Mouse (Mus musculus): ENCODE results near the gene Ntm. TPM values are rescaled to one million over a fixed set of nuclear protein-coding genes. Genes with fewer than 3 reads are reported as not detected.

The Ntm gene
- polyA plus RNA-seq, 1 experiment from 2014 or later = 61.4 TPM

- Histone ChIP-seq H3K4me3 (no peak overlapping the region), H3K27ac (no peak overlapping the region), H3K9me3 (replicated peaks) (no peaks in the 10 kb centered on the region), H3K36me3 (ENCODE audit: poor library complexity, severe bottlenecking) (no peaks in the 10 kb centered on the region), H3K4me1 (no peaks in the 10 kb centered on the region), H3K27me3 (no peaks in the 10 kb centered on the region), H3K4me2 (no peak overlapping the region), H3K9ac (no peak overlapping the region)
- 93% methylated on average over 2 of the region's 2 CpGs for WGBS
- ATAC-seq = no peak
Observed at GRCm38 (mm10) chr9:29181661-29182060, 781.3 kb downstream of the Ntm start.

- Histone ChIP-seq H3K9me3 (replicated peaks) (no peaks in the 10 kb centered on the region), H3K27ac (no peak overlapping the region), H3K4me3 (no peak overlapping the region), H3K4me2 (no peak overlapping the region), H3K27me3 (no peaks in the 10 kb centered on the region), H3K36me3 (ENCODE audit: poor library complexity, severe bottlenecking) (no peaks in the 10 kb centered on the region), H3K4me1 (peaks cover 5% of the 10 kb centered on the region), H3K9ac (no peak overlapping the region)
- ATAC-seq = no peak
- 82% methylated on average over 2 of the region's 2 CpGs for WGBS
Observed at GRCm38 (mm10) chr9:29165731-29166130, 797.2 kb downstream of the Ntm start.

DNA sequence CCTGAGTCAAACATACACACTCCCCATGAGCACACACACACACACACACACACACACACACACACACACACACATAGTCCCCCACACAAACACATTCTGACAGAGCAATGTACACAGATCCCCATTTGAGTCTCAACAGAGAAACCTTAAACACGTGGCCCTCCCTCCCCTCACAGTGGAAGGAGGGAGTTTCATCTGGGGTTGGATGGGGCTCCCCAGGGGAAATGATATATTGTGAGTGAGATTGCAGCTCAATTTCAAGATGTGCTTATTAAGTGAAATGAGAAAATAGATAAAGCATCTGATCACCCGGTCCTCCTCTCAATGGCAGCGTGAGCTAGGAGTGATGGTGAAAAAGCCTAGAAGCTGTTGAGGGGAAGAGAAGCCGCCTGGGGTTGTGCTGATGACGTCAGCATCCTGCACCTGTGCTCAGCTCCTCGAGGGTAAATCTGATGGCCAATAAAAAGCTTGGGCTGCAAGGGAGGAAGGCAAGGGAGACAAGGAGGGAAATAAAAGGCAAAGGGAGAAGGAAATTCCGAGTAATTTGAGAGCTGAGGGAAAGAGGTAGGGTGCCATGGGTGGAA lies 801.8 kb downstream of the Ntm start:
- no peak overlapping the region for H3K27ac ChIP-seq
- no peaks in the 10 kb centered on the region; the same call in 1 of the 2 replicates for H3K4me1 ChIP-seq
- no peaks in the 10 kb centered on the region for H3K9me3 ChIP-seq (replicated peaks)
- no peaks in the 10 kb centered on the region for H3K36me3 ChIP-seq (ENCODE audit: poor library complexity, severe bottlenecking)
- no peak overlapping the region for H3K9ac ChIP-seq
- 0 out of 2 replicates have a peak, but pooled peaks have one; percentile 30 for ATAC-seq
- no peak overlapping the region for H3K4me3 ChIP-seq
- H3K27me3 ChIP-seq = no peaks in the 10 kb centered on the region
- WGBS = 40% methylated on average over 7 of the region's 7 CpGs
- no peak overlapping the region for H3K4me2 ChIP-seq

DNA sequence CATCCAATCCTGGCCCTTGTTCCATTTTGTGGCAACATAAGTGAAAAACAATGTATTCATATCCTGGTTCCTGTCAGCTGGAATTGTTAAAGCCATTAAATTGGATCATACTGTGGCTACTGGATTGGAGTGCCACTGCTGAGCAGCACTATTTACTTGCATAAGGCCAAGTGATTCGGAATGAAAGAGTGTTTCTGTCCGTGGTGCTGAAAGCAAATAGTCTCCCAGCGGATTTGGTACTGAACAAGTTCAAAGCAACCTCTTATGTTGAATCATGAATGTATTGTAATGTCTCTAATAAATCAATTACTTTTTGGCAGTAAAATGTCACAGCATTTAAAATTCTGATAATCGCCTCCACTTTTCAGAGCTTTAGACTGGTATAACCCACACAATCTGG lies 817.0 kb downstream of the Ntm start:
- 10% methylated on average over 4 of the region's 4 CpGs for WGBS
- H3K9ac ChIP-seq = no peak overlapping the region
- no peaks in the 10 kb centered on the region for H3K36me3 ChIP-seq (ENCODE audit: poor library complexity, severe bottlenecking)
- 0 out of 2 replicates have a peak, but pooled peaks cover 5% of the 10 kb centered on the region for H3K4me1 ChIP-seq
- H3K4me3 ChIP-seq = no peak overlapping the region
- H3K27ac ChIP-seq = no peak overlapping the region
- H3K4me2 ChIP-seq = no peak overlapping the region
- no peaks in the 10 kb centered on the region for H3K27me3 ChIP-seq
- no peak for ATAC-seq
- H3K9me3 ChIP-seq (replicated peaks) = no peaks in the 10 kb centered on the region

GRCm38 (mm10) chr9:29136039-29136438 lies 826.9 kb downstream of the Ntm start:
- no peak overlapping the region for H3K27ac ChIP-seq
- H3K9ac ChIP-seq = no peak overlapping the region
- H3K36me3 ChIP-seq (ENCODE audit: poor library complexity, severe bottlenecking) = no peaks in the 10 kb centered on the region
- WGBS = 82% methylated on average over 4 of the region's 4 CpGs
- no peak for ATAC-seq
- H3K4me1 ChIP-seq = peaks cover 5% of the 10 kb centered on the region
- no peaks in the 10 kb centered on the region for H3K9me3 ChIP-seq (replicated peaks)
- no peaks in the 10 kb centered on the region for H3K27me3 ChIP-seq
- H3K4me2 ChIP-seq = no peak overlapping the region
- no peak overlapping the region for H3K4me3 ChIP-seq

GRCm38 (mm10) chr9:29130717-29131292 lies 832.1 kb downstream of the Ntm start:
- no peaks in the 10 kb centered on the region for H3K9me3 ChIP-seq (replicated peaks)
- ATAC-seq = peak; percentile 53; the same call in 1 of the 2 replicates
- 0 out of 2 replicates have a peak overlapping the region, but pooled peaks have one; percentile 7 for H3K27ac ChIP-seq
- peaks cover 26% of the 10 kb centered on the region for H3K4me1 ChIP-seq
- no peak overlapping the region for H3K9ac ChIP-seq
- no peak overlapping the region for H3K4me2 ChIP-seq
- H3K36me3 ChIP-seq (ENCODE audit: poor library complexity, severe bottlenecking) = no peaks in the 10 kb centered on the region
- no peak overlapping the region for H3K4me3 ChIP-seq
- no peaks in the 10 kb centered on the region for H3K27me3 ChIP-seq
- WGBS = 53% methylated on average over 5 of the region's 5 CpGs

- Histone ChIP-seq H3K36me3 (ENCODE audit: poor library complexity, severe bottlenecking) (no peaks in the 10 kb centered on the region), H3K9ac (no peak overlapping the region), H3K27me3 (no peaks in the 10 kb centered on the region), H3K4me2 (no peak overlapping the region), H3K4me3 (no peak overlapping the region), H3K9me3 (replicated peaks) (no peaks in the 10 kb centered on the region), H3K27ac (0 out of 2 replicates have a peak overlapping the region, but pooled peaks have one; percentile 7), H3K4me1 (peaks cover 28% of the 10 kb centered on the region)
- WGBS = 4% methylated on average over 4 of the region's 4 CpGs
- peak; percentile 87 for ATAC-seq
Observed at GRCm38 (mm10) chr9:29130316-29130715, 832.6 kb downstream of the Ntm start.

- Histone ChIP-seq H3K27me3 (no peaks in the 10 kb centered on the region), H3K4me3 (no peak overlapping the region), H3K9me3 (replicated peaks) (no peaks in the 10 kb centered on the region), H3K4me2 (no peak overlapping the region), H3K9ac (no peak overlapping the region), H3K36me3 (ENCODE audit: poor library complexity, severe bottlenecking) (no peaks in the 10 kb centered on the region), H3K27ac (no peak overlapping the region), H3K4me1 (peaks cover 40% of the 10 kb centered on the region)
- 94% methylated on average over 2 of the region's 2 CpGs for WGBS
- ATAC-seq = no peak
Observed at GRCm38 (mm10) chr9:29128416-29128815, 834.5 kb downstream of the Ntm start.

- Histone ChIP-seq H3K9me3 (replicated peaks) (no peaks in the 10 kb centered on the region), H3K27ac (no peak overlapping the region), H3K27me3 (no peaks in the 10 kb centered on the region), H3K4me1 (peaks cover 21% of the 10 kb centered on the region), H3K9ac (no peak overlapping the region), H3K4me2 (no peak overlapping the region), H3K4me3 (no peak overlapping the region), H3K36me3 (ENCODE audit: poor library complexity, severe bottlenecking) (no peaks in the 10 kb centered on the region)
- WGBS = 77% methylated on average over 3 of the region's 3 CpGs
- no peak for ATAC-seq
Observed at GRCm38 (mm10) chr9:29124455-29124854, 838.5 kb downstream of the Ntm start.

- no peak overlapping the region for H3K4me2 ChIP-seq
- H3K9me3 ChIP-seq (replicated peaks) = no peaks in the 10 kb centered on the region
- WGBS = 75% methylated on average over 2 of the region's 2 CpGs
- no peaks in the 10 kb centered on the region for H3K27me3 ChIP-seq
- H3K36me3 ChIP-seq (ENCODE audit: poor library complexity, severe bottlenecking) = no peaks in the 10 kb centered on the region
- H3K4me3 ChIP-seq = no peak overlapping the region
- H3K27ac ChIP-seq = no peak overlapping the region
- H3K9ac ChIP-seq = no peak overlapping the region
- no peak for ATAC-seq
- H3K4me1 ChIP-seq = peaks cover 21% of the 10 kb centered on the region
Observed at GRCm38 (mm10) chr9:29123828-29124227, 839.1 kb downstream of the Ntm start.

DNA sequence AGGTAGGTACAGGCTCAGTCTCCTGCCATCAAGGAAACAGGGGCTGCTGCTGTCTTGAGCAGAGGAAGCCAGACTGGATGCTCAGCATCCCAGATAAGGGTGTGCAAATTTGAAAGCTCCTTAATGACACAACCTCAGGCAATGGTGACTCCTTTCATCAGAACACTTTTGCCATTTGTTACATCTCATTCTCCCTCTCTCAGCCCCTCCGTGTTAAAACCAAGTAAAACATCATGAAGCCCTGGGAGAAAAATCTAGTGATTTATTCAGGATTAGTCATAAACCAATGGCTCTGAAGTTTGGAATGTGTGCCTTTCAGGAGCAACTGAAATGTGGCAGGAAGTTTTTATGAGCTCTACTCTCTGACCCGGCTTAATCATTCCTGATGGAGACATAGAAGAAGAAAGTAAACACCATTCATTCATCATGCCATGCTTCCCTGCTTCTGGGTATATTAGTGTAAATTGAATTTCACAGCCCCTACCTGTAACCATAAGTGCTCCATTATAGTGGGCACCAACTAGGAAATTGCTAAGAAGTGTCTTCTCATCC lies 845.3 kb downstream of the Ntm start:
- Histone ChIP-seq H3K36me3 (ENCODE audit: poor library complexity, severe bottlenecking) (no peaks in the 10 kb centered on the region), H3K27me3 (no peaks in the 10 kb centered on the region), H3K27ac (no peak overlapping the region), H3K4me2 (no peak overlapping the region), H3K4me3 (no peak overlapping the region), H3K4me1 (peaks cover 9% of the 10 kb centered on the region), H3K9ac (no peak overlapping the region), H3K9me3 (replicated peaks) (no peaks in the 10 kb centered on the region)
- no peak for ATAC-seq
- 72% methylated on average over 2 of the region's 2 CpGs for WGBS

DNA sequence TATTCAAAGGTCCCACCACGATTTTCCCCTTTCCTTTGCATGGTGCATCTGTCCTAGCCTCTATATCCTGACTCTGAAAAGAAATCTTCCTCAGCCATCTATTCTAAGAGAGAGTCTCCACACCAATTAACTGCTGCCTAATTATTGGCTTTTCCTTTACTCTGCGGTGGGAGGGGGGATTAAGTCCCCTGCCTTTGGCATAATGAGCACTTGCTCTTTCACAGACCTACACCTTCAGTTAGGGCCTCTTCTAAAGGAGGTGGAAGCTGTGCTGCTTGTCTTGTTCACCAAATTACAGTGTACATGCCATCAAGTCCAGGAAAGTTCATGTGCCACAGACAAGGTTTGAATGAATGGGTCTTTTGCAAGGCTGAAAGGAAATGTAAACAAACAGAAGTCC lies 847.6 kb downstream of the Ntm start:
- no peaks in the 10 kb centered on the region for H3K9me3 ChIP-seq (replicated peaks)
- no peak overlapping the region for H3K9ac ChIP-seq
- no peaks in the 10 kb centered on the region for H3K27me3 ChIP-seq
- H3K27ac ChIP-seq = no peak overlapping the region
- H3K4me3 ChIP-seq = no peak overlapping the region
- 1% methylated on average over 2 of the region's 2 CpGs for WGBS
- peaks cover 19% of the 10 kb centered on the region for H3K4me1 ChIP-seq
- H3K36me3 ChIP-seq (ENCODE audit: poor library complexity, severe bottlenecking) = no peaks in the 10 kb centered on the region
- H3K4me2 ChIP-seq = no peak overlapping the region
- no peak for ATAC-seq
